Mouse (Mus musculus): ENCODE data around the gene Dnajc16. TPM values are rescaled to one million over a fixed set of nuclear protein-coding genes. Genes with fewer than 3 reads are reported as not detected.

The Dnajc16 gene
- total RNA-seq, 1 experiment, result 12.1 TPM

DNA sequence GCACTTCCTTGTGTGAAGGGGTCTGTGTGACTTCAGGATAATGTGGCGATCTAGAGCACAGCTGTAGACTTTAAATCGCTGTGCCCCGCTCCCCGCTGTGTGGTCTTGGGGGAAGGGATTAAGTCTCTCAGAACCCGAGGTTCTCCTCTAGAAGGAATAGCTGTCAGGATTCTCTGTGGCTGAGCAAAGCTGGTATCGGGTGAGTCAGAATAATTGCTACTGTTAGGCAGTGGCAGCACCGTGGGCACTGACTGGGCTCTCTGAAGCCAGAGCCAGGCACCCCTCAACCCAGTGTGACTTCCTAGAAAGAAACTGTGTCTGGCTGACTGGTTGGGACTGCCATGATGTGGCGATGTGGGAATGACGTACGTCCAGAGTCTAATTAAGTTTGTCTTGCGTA, 39.6 kb upstream of the Dnajc16 start:
- no peaks in the 10 kb centered on the region for H3K36me3 ChIP-seq (ENCODE audit: control insufficient read depth, insufficient read depth, low read length, poor library complexity, severe bottlenecking)
- in situ Hi-C loops (cut with MboI; ENCODE audit: low sequenced_read_pairs in 2 of 2, unreplicated experiment in 2 of 2), result no loop called here

GRCm38 (mm10) chr4:141828177-141828576, 37.4 kb upstream of the Dnajc16 start:
- no peak overlapping the region for H3K9ac ChIP-seq (ENCODE audit: insufficient read depth, low read depth, low read length, poor library complexity, severe bottlenecking)
- in situ Hi-C loops (cut with MboI; ENCODE audit: low sequenced_read_pairs in 2 of 2, unreplicated experiment in 2 of 2), result no loop called here
- peaks cover 0 to 10% of the 10 kb centered on the region in 2 experiments; a peak in 1 of 4 replicates for H3K4me1 ChIP-seq (ENCODE audit: control insufficient read depth in 2 of 2, insufficient read depth in 2 of 2, low read length in 2 of 2, poor library complexity in 1 of 2)
- no peak overlapping the region for H3K27ac ChIP-seq (ENCODE audit: insufficient read depth, low read depth, low read length, poor library complexity, severe bottlenecking)
- no peak for DNase-seq (ENCODE audit: low read depth, low spot score)
- H3K36me3 ChIP-seq (ENCODE audit: control insufficient read depth, insufficient read depth, low read length, poor library complexity, severe bottlenecking), result no peaks in the 10 kb centered on the region
- TF ChIP-seq CHD2 (IDR thresholded peaks at IDR 0.05; ENCODE audit: low read depth, low read length) (no peak), MAFK (IDR thresholded peaks at IDR 0.05; ENCODE audit: insufficient read depth, low read depth, low read length) (no peak), ZC3H11A (IDR thresholded peaks at IDR 0.05; ENCODE audit: borderline replicate concordance, low read depth, low read length) (no peak), ZNF384 (IDR thresholded peaks at IDR 0.05; ENCODE audit: low read depth, low read length) (no peak), HCFC1 (IDR thresholded peaks at IDR 0.05; ENCODE audit: borderline replicate concordance, insufficient read depth, low read length) (no peak)
- H3K4me3 ChIP-seq (ENCODE audit: insufficient read depth in 1 of 2, low read depth in 1 of 2, low read length in 2 of 2, poor library complexity in 1 of 2, severe bottlenecking in 1 of 2), result no peak overlapping the region
- no peaks in the 10 kb centered on the region for H3K9me3 ChIP-seq (ENCODE audit: control insufficient read depth, insufficient read depth, low read depth, low read length)

More for the DNA sequence above, 39.6 kb upstream of the Dnajc16 start:
- Histone ChIP-seq H3K27ac (ENCODE audit: insufficient read depth, low read depth, low read length, poor library complexity, severe bottlenecking) (no peak overlapping the region), H3K9ac (ENCODE audit: insufficient read depth, low read depth, low read length, poor library complexity, severe bottlenecking) (no peak overlapping the region), H3K4me1 (ENCODE audit: control insufficient read depth in 2 of 2, insufficient read depth in 2 of 2, low read length in 2 of 2, poor library complexity in 1 of 2) (peaks cover 0 to 10% of the 10 kb centered on the region in 2 experiments; a peak in 1 of 4 replicates), H3K4me3 (ENCODE audit: insufficient read depth in 1 of 2, low read depth in 1 of 2, low read length in 2 of 2, poor library complexity in 1 of 2, severe bottlenecking in 1 of 2) (no peak overlapping the region), H3K9me3 (ENCODE audit: control insufficient read depth, insufficient read depth, low read depth, low read length) (no peaks in the 10 kb centered on the region)
- no peak for DNase-seq (ENCODE audit: low read depth, low spot score)
- TF ChIP-seq MAFK (IDR thresholded peaks at IDR 0.05; ENCODE audit: insufficient read depth, low read depth, low read length) (no peak), CHD2 (IDR thresholded peaks at IDR 0.05; ENCODE audit: low read depth, low read length) (no peak), ZNF384 (IDR thresholded peaks at IDR 0.05; ENCODE audit: low read depth, low read length) (no peak), ZC3H11A (IDR thresholded peaks at IDR 0.05; ENCODE audit: borderline replicate concordance, low read depth, low read length) (no peak), HCFC1 (IDR thresholded peaks at IDR 0.05; ENCODE audit: borderline replicate concordance, insufficient read depth, low read length) (no peak)

- Histone ChIP-seq H3K4me3 (ENCODE audit: insufficient read depth in 1 of 2, low read depth in 1 of 2, low read length in 2 of 2, poor library complexity in 1 of 2, severe bottlenecking in 1 of 2) (no peak overlapping the region), H3K9me3 (ENCODE audit: control insufficient read depth, insufficient read depth, low read depth, low read length) (no peaks in the 10 kb centered on the region), H3K4me1 (ENCODE audit: control insufficient read depth in 2 of 2, insufficient read depth in 2 of 2, low read length in 2 of 2, poor library complexity in 1 of 2) (peaks cover 4 to 14% of the 10 kb centered on the region in 2 experiments; a peak in 2 of 4 replicates), H3K27ac (ENCODE audit: insufficient read depth, low read depth, low read length, poor library complexity, severe bottlenecking) (no peak overlapping the region), H3K9ac (ENCODE audit: insufficient read depth, low read depth, low read length, poor library complexity, severe bottlenecking) (no peak overlapping the region), H3K36me3 (ENCODE audit: control insufficient read depth, insufficient read depth, low read length, poor library complexity, severe bottlenecking) (no peaks in the 10 kb centered on the region)
- DNase-seq (ENCODE audit: low read depth, low spot score), result no peak
- in situ Hi-C loops (cut with MboI; ENCODE audit: low sequenced_read_pairs in 2 of 2, unreplicated experiment in 2 of 2), result no loop called here
- TF ChIP-seq ZNF384 (IDR thresholded peaks at IDR 0.05; ENCODE audit: low read depth, low read length) (no peak), MAFK (IDR thresholded peaks at IDR 0.05; ENCODE audit: insufficient read depth, low read depth, low read length) (no peak), HCFC1 (IDR thresholded peaks at IDR 0.05; ENCODE audit: borderline replicate concordance, insufficient read depth, low read length) (no peak), CHD2 (IDR thresholded peaks at IDR 0.05; ENCODE audit: low read depth, low read length) (no peak), ZC3H11A (IDR thresholded peaks at IDR 0.05; ENCODE audit: borderline replicate concordance, low read depth, low read length) (no peak)
These were observed 36.7 kb upstream of the Dnajc16 start for GRCm38 (mm10) chr4:141827401-141827800.

GRCm38 (mm10) chr4:141826060-141826459, 35.3 kb upstream of the Dnajc16 start, which contains the start of gene Cela2a:
Cela2a (minus strand) TSS chr4:141826160.
- no peak for TF ChIP-seq ZNF384 (IDR thresholded peaks at IDR 0.05; ENCODE audit: low read depth, low read length)
- Histone ChIP-seq H3K36me3 (ENCODE audit: control insufficient read depth, insufficient read depth, low read length, poor library complexity, severe bottlenecking) (no peaks in the 10 kb centered on the region), H3K4me1 (ENCODE audit: control insufficient read depth in 2 of 2, insufficient read depth in 2 of 2, low read length in 2 of 2, poor library complexity in 1 of 2) (peaks cover 4 to 8% of the 10 kb centered on the region in 2 experiments; a peak in 2 of 4 replicates), H3K4me3 (ENCODE audit: insufficient read depth in 1 of 2, low read depth in 1 of 2, low read length in 2 of 2, poor library complexity in 1 of 2, severe bottlenecking in 1 of 2) (no peak within 1 kb of the TSS), H3K27ac (ENCODE audit: insufficient read depth, low read depth, low read length, poor library complexity, severe bottlenecking) (no peak within 1 kb of the TSS), H3K9me3 (ENCODE audit: control insufficient read depth, insufficient read depth, low read depth, low read length) (no peaks in the 10 kb centered on the region), H3K9ac (ENCODE audit: insufficient read depth, low read depth, low read length, poor library complexity, severe bottlenecking) (no peak within 1 kb of the TSS)
- in situ Hi-C loops (cut with MboI; ENCODE audit: low sequenced_read_pairs in 2 of 2, unreplicated experiment in 2 of 2), result no loop called here
- DNase-seq (ENCODE audit: low read depth, low spot score), result no peak

GRCm38 (mm10) chr4:141822979-141823378, 32.2 kb upstream of the Dnajc16 start:
- no peaks in the 10 kb centered on the region for H3K36me3 ChIP-seq (ENCODE audit: control insufficient read depth, insufficient read depth, low read length, poor library complexity, severe bottlenecking)
- DNase-seq (ENCODE audit: low read depth, low spot score), result peak; percentile 65
- H3K27ac ChIP-seq (ENCODE audit: insufficient read depth, low read depth, low read length, poor library complexity, severe bottlenecking), result no peak overlapping the region
- no peaks in the 10 kb centered on the region for H3K9me3 ChIP-seq (ENCODE audit: control insufficient read depth, insufficient read depth, low read depth, low read length)
- H3K9ac ChIP-seq (ENCODE audit: insufficient read depth, low read depth, low read length, poor library complexity, severe bottlenecking), result no peak overlapping the region
- in situ Hi-C loops (cut with MboI; ENCODE audit: low sequenced_read_pairs in 2 of 2, unreplicated experiment in 2 of 2), result no loop called here
- peaks cover 4 to 10% of the 10 kb centered on the region in 2 experiments; a peak in 2 of 4 replicates for H3K4me1 ChIP-seq (ENCODE audit: control insufficient read depth in 2 of 2, insufficient read depth in 2 of 2, low read length in 2 of 2, poor library complexity in 1 of 2)
- H3K4me3 ChIP-seq (ENCODE audit: insufficient read depth in 1 of 2, low read depth in 1 of 2, low read length in 2 of 2, poor library complexity in 1 of 2, severe bottlenecking in 1 of 2), result no peak overlapping the region
- TF ChIP-seq MAFK (IDR thresholded peaks at IDR 0.05; ENCODE audit: insufficient read depth, low read depth, low read length), result no peak

Data from ES-E14 (cell line).